Mouse (Mus musculus): ENCODE data around the gene Mat2a.

DNA sequence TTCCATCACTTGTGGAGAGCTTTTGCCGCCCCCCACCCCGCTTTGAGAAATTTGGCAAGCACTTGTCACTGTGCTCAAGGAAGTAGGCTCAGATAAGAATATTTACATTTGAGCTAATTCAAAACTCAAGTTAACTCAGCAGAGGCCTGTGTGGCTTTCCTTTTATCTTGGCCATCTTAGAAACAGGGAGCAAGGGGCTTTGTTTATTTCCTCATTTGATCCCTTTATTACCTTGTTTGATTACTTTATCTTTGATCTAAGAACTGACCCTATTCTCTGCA, 41.0 kb upstream of the Mat2a start:
- TF ChIP-seq CTCF (IDR thresholded peaks at IDR 0.05; ENCODE audit: low read depth) (no peak), EP300 (IDR thresholded peaks at IDR 0.05; ENCODE audit: low read depth) (no peak)

Data from liver, embryonic 14.5 days (tissue).